Mouse (Mus musculus) cerebellum, adult 9-10 months (tissue): ENCODE data around the gene Pacsin1.
"Not testable (repeated sequence)": the region's sequence is repeated elsewhere in the genome, so short reads cannot be mapped to it uniquely, and the experiment has no call there.

Source experiments
- DNase-seq: peaks from one replicate; pipeline ENCODE4 v3.0.0; 2022

Gene Pacsin1

GRCm38 (mm10) chr17:27655089-27656010 lies at the start of gene Pacsin1:
TSS of gene Pacsin1 (plus strand) at chr17:27655509.
- peak; percentile 89 for DNase-seq

- no peak for DNase-seq
These were observed 45.7 kb upstream of the Pacsin1 start for GRCm38 (mm10) chr17:27609576-27609975.

- no peak for DNase-seq
These were observed 44.4 kb upstream of the Pacsin1 start for GRCm38 (mm10) chr17:27610679-27611518.

GRCm38 (mm10) chr17:27611519-27611884 lies 43.8 kb upstream of the Pacsin1 start:
- DNase-seq: no peak

- DNase-seq: no peak
These were observed 43.3 kb upstream of the Pacsin1 start for GRCm38 (mm10) chr17:27611994-27612393.

GRCm38 (mm10) chr17:27613016-27613415 lies 42.3 kb upstream of the Pacsin1 start:
- no peak for DNase-seq

- DNase-seq: no peak
These were observed 39.9 kb upstream of the Pacsin1 start for GRCm38 (mm10) chr17:27615388-27615787.

GRCm38 (mm10) chr17:27621161-27621560 lies 34.1 kb upstream of the Pacsin1 start:
- DNase-seq: no peak

GRCm38 (mm10) chr17:27621705-27622531 lies 33.4 kb upstream of the Pacsin1 start:
- no peak for DNase-seq

GRCm38 (mm10) chr17:27622611-27623359 lies 32.5 kb upstream of the Pacsin1 start:
- DNase-seq: no peak

- peak; percentile 92 for DNase-seq
These were observed 31.7 kb upstream of the Pacsin1 start, which contains the start of gene Nudt3 for GRCm38 (mm10) chr17:27623360-27624326. TSS of gene Nudt3 (minus strand) at chr17:27623495.

- DNase-seq: no peak
These were observed 29.7 kb upstream of the Pacsin1 start for GRCm38 (mm10) chr17:27625455-27626251.

GRCm38 (mm10) chr17:27626681-27627080 lies 28.6 kb upstream of the Pacsin1 start:
- no peak for DNase-seq

GRCm38 (mm10) chr17:27627451-27627850 lies 27.9 kb upstream of the Pacsin1 start:
- no peak for DNase-seq

- no peak for DNase-seq
These were observed 26.9 kb upstream of the Pacsin1 start for GRCm38 (mm10) chr17:27628376-27628775.

GRCm38 (mm10) chr17:27629249-27630020 lies 25.9 kb upstream of the Pacsin1 start:
- peak; percentile 88 for DNase-seq

GRCm38 (mm10) chr17:27634871-27635574 lies 20.3 kb upstream of the Pacsin1 start, which contains the start of gene RPS10-NUDT3:
TSS of gene RPS10-NUDT3 (minus strand) at chr17:27635222.
- peak; percentile 87 for DNase-seq

- not testable (repeated sequence) for DNase-seq
These were observed 19.8 kb upstream of the Pacsin1 start for GRCm38 (mm10) chr17:27635575-27635903.
